In the genomic region with DNA sequence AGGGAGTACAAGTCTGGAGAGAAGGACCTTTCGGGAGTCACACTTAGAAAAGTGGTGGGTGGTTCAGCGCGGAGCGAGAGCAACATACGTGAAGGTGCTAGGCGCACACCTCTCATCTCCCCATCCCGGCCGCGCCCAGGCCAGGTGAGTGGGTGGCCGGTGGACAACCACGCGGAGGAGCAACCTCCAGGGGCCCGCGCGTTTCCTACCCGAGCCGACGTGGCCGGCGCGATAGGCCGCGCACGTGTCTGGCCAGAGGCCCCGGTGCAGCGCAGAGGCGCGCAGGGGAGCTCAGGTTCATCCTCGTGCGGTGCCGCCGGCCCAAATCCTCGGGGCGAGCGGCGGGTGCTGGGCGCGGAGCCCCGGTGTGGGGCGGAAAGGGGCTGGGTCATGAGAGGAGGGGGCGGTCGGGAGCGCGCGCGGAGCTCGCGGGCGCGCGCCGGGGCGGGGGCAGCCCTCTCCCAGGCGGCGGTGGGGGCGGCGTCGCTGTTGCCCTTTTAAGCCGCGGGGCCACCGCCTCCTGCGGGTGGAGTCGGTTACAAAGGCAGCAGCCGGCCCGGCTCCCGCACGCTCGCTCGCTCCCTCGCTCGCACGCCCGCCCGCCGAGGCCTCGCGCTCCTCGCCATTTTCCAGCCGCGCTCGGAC, we compare ENCODE assay signal across 8 mouse cellular contexts. TPM values are rescaled to one million over a fixed set of nuclear protein-coding genes. Genes with fewer than 3 reads are reported as not detected.
DNase-seq lines count a peak whose midpoint lies in the region; ATAC-seq and TF ChIP-seq lines count a peak whose summit lies in the region.

A gene (plus strand): TSS at position 1 of the 645 bp plus-strand sequence.

- no peaks in the 10 kb centered on the region for H3K9me3 ChIP-seq in forebrain, postnatal 0 days (ENCODE audit: low read length)

- H3K27ac ChIP-seq in forebrain, postnatal 0 days (ENCODE audit: low read depth, low read length): peak within 1 kb of the TSS; percentile 73
- H3K27ac ChIP-seq in left cerebral cortex, adult 2 months: peak within 1 kb of the TSS; percentile 91

- intact Hi-C loops in heart, postnatal 36 days (cut with DNase I): loop anchor here (1.0 to 10.0 kb wide), 2 partner anchors 59 to 644 kb away; a partner anchor contains a TSS
- intact Hi-C loops in left cerebral cortex, adult 2 months (cut with DNase I): loop anchor here (2.0 to 5.0 kb wide), 2 partner anchors 60 to 178 kb away; a partner anchor contains a TSS

- H3K4me3 ChIP-seq in forebrain, postnatal 0 days (ENCODE audit: low read depth, low read length): peak within 1 kb of the TSS; percentile 86
- peak within 1 kb of the TSS; percentile 74 for H3K4me3 ChIP-seq in left cerebral cortex, adult 2 months

- H3K4me2 ChIP-seq in forebrain, postnatal 0 days (ENCODE audit: low read depth): peak within 1 kb of the TSS; percentile 95

- peaks cover 7% of the 10 kb centered on the region for H3K4me1 ChIP-seq in forebrain, postnatal 0 days (ENCODE audit: insufficient read depth)

- no peak for TF ChIP-seq CTCF in forebrain, postnatal 0 days (IDR thresholded peaks at IDR 0.05; ENCODE audit: low read depth)
- no peak; the same call in 1 of the 2 replicates for TF ChIP-seq CTCF in left cerebral cortex, adult 2 months (IDR thresholded peaks at IDR 0.05)

- under 1% methylated on average over 69 of the region's 81 CpGs for WGBS in forebrain, postnatal 0 days

- DNase-seq in NIH3T3 (ENCODE audit: low read depth): peak; percentile 69
- DNase-seq in cerebellum, adult 18-20 months: peak; percentile 71 to 84
- peak; percentile 86 for DNase-seq in forebrain, postnatal 0 days
- peak; percentile 70 to 81 for DNase-seq in heart, postnatal 36 days
- peak; percentile 65 to 78 for DNase-seq in left cerebral cortex, adult 2 months (ENCODE audit: extremely low spot score in 1 of 2, low spot score in 2 of 2)
- DNase-seq in right cerebral cortex, postnatal 14 days: peak; percentile 72
- DNase-seq in urinary bladder, postnatal 36 days (ENCODE audit: low spot score in 2 of 2): peak; percentile 60 to 67

- ATAC-seq in forebrain, postnatal 0 days: peak; percentile 88
- peak; percentile 56 for ATAC-seq in megakaryocyte, adult 5-6 weeks (ENCODE audit: poor library complexity, severe bottlenecking)

- peak within 1 kb of the TSS; percentile 86 for H3K9ac ChIP-seq in forebrain, postnatal 0 days

- H3K36me3 ChIP-seq in forebrain, postnatal 0 days (ENCODE audit: insufficient read depth): no peaks in the 10 kb centered on the region

- no peaks in the 10 kb centered on the region for H3K27me3 ChIP-seq in forebrain, postnatal 0 days (ENCODE audit: insufficient read depth, low read length)

RNA-seq across cellular contexts. Expression of the gene that starts here (rescaled TPM):
- total RNA-seq in forebrain, postnatal 0 days (2014; rRNA removed): 32.6 and 34.1 TPM in 2 replicates
- 24.9 and 32.3 TPM in 2 replicates for polyA plus RNA-seq in forebrain, postnatal 0 days (2015; fragmentation: Nextera tagmentation; extraction: Ambion mirVana)
- total RNA-seq in heart, postnatal 36 days (2021): 10 to 100 TPM; 27.3 to 30.6 TPM
- total RNA-seq in left cerebral cortex, adult 2 months (2021): 10 to 100 TPM; 67.7 to 72.5 TPM
- 31.9 and 33.6 TPM in 2 replicates for total RNA-seq in megakaryocyte, adult 5-6 weeks (2015)
- total RNA-seq in megakaryocyte, adult 5-6 weeks (2017): 35.5 and 43.4 TPM in 2 replicates

Comparison
In these comparisons a context has a peak if more than half of its experiments do, and no peak if none do; other contexts are left out.
1. Peak in every context shown above with its lines: DNase-seq, ATAC-seq, H3K4me3 ChIP-seq and H3K27ac ChIP-seq.